Mouse (Mus musculus): ENCODE results near the gene Arnt2.

GRCm38 (mm10) chr7:84286526-84287225, 123.3 kb downstream of the Arnt2 start:
- TF ChIP-seq TAL1 (conservative IDR thresholded peaks at IDR 0.05; ENCODE audit: low read depth, low read length): no peak
- no peak for TF ChIP-seq POLR2AphosphoS5 (IDR thresholded peaks at IDR 0.05; ENCODE audit: insufficient replicate concordance, low read depth, low read length)
- no peak for TF ChIP-seq GATA1 (IDR thresholded peaks at IDR 0.05; ENCODE audit: borderline replicate concordance, low read length)
- TF ChIP-seq CTCF (IDR thresholded peaks at IDR 0.05; ENCODE audit: low read depth, low read length): no peak
- TF ChIP-seq GATA2 (IDR thresholded peaks at IDR 0.05; ENCODE audit: borderline replicate concordance, low read depth, low read length): no peak

Measured in G1E (cell line).